Mouse (Mus musculus) gonadal fat pad, adult 2 months (tissue): ENCODE measurements around the gene Txndc9. TPM values are rescaled to one million over a fixed set of nuclear protein-coding genes. Genes with fewer than 3 reads are reported as not detected.

Experiments
- DNase-seq: peaks from one replicate; pipeline ENCODE4 v3.0.0-alpha.2; 2012; ENCODE audit warnings: low read depth
- polyA plus RNA-seq: library from polyadenylated mRNA; depleted of rRNA; stranded (reverse); fragments of >200 nt; gene quantifications from 2 replicates; pipeline ENCODE4 v1.2.3, GENCODE M21; 2012; rRNA removed

Gene Txndc9
- polyA plus RNA-seq: 9.8 and 12.3 TPM in 2 replicates

GRCm38 (mm10) chr1:37997867-37998266 is at the start of gene Txndc9, which contains the start of gene Eif5b:
Gene Txndc9 (minus strand): TSS chr1:37997893.
Gene Eif5b (plus strand): TSS chr1:37998010.
- peak; percentile 30 for DNase-seq

GRCm38 (mm10) chr1:38038898-38039297 is 41.2 kb upstream of the Txndc9 start:
- DNase-seq: no peak

- DNase-seq: no peak
Observed at GRCm38 (mm10) chr1:38037375-38037774, 39.7 kb upstream of the Txndc9 start.

- DNase-seq: no peak
Observed at GRCm38 (mm10) chr1:38035521-38035920, 37.8 kb upstream of the Txndc9 start.

GRCm38 (mm10) chr1:38031391-38031790 is 33.7 kb upstream of the Txndc9 start:
- no peak for DNase-seq

GRCm38 (mm10) chr1:38027301-38027700 is 29.6 kb upstream of the Txndc9 start:
- peak; percentile 12 for DNase-seq

GRCm38 (mm10) chr1:38014551-38015203 is 17.0 kb upstream of the Txndc9 start:
- DNase-seq: no peak

GRCm38 (mm10) chr1:38012509-38012908 is 14.8 kb upstream of the Txndc9 start:
- no peak for DNase-seq

GRCm38 (mm10) chr1:38012104-38012503 is 14.4 kb upstream of the Txndc9 start:
- DNase-seq: no peak

- DNase-seq: no peak
Observed at GRCm38 (mm10) chr1:38011647-38012046, 14.0 kb upstream of the Txndc9 start.

- DNase-seq: no peak
Observed at GRCm38 (mm10) chr1:38006741-38007140, 9.0 kb upstream of the Txndc9 start.

- no peak for DNase-seq
Observed at GRCm38 (mm10) chr1:38003046-38003445, 5.4 kb upstream of the Txndc9 start.

- DNase-seq: no peak
Observed at GRCm38 (mm10) chr1:38001956-38002355, 4.3 kb upstream of the Txndc9 start.

GRCm38 (mm10) chr1:38000844-38001243 is 3.2 kb upstream of the Txndc9 start:
- no peak for DNase-seq

- DNase-seq: no peak
Observed at GRCm38 (mm10) chr1:37999552-37999951, 1.9 kb upstream of the Txndc9 start.

GRCm38 (mm10) chr1:37998371-37999199 is 892 bp upstream of the Txndc9 start:
- DNase-seq: no peak

GRCm38 (mm10) chr1:37996877-37997484 is 712 bp downstream of the Txndc9 start:
- peak; percentile 90 for DNase-seq

GRCm38 (mm10) chr1:37996226-37996625 is 1.5 kb downstream of the Txndc9 start:
- DNase-seq: no peak

GRCm38 (mm10) chr1:37987856-37988255 is 9.8 kb downstream of the Txndc9 start:
- no peak for DNase-seq

- DNase-seq: no peak
Observed at GRCm38 (mm10) chr1:37985764-37986323, 11.8 kb downstream of the Txndc9 start.

- no peak for DNase-seq
Observed at GRCm38 (mm10) chr1:37984326-37984725, 13.4 kb downstream of the Txndc9 start.

- DNase-seq: no peak
Observed at GRCm38 (mm10) chr1:37977303-37977702, 20.4 kb downstream of the Txndc9 start.
